Mouse (Mus musculus) lung, adult 18-20 months (tissue): ENCODE measurements at regions not wholly inside any gene's neighbourhood (a gene's known extent, or its start where the extent isn't known, plus 50 kb on each side); places are given as distances from the start of the nearest gene placed in this dataset.
"Not testable (repeated sequence)": the region's sequence is repeated elsewhere in the genome, so short reads cannot be mapped to it uniquely, and the experiment has no call there.

ENCODE experiments used
- DNase-seq, 2 experiments: peaks; one replicate each; pipeline ENCODE4 v3.0.0; 2022; ENCODE audit warnings: mixed read lengths in 2 of 2

GRCm38 (mm10) chr13:115911524-115912459, 397.7 kb downstream of the Isl1 start:
- no peak for DNase-seq

GRCm38 (mm10) chr13:115910866-115911449, 398.5 kb downstream of the Isl1 start:
- DNase-seq = no peak

GRCm38 (mm10) chr13:115880616-115881015, 428.9 kb downstream of the Isl1 start:
- no peak for DNase-seq

- no peak for DNase-seq
These were observed 449.0 kb downstream of the Isl1 start for GRCm38 (mm10) chr13:115860480-115860879.

- no peak for DNase-seq
These were observed 452.9 kb downstream of the Isl1 start for GRCm38 (mm10) chr13:115856632-115857031.

- DNase-seq = no peak
These were observed 456.7 kb downstream of the Isl1 start for GRCm38 (mm10) chr13:115852689-115853356.

- DNase-seq = no peak
These were observed 466.4 kb downstream of the Isl1 start for GRCm38 (mm10) chr13:115843121-115843520.

- no peak for DNase-seq
These were observed 473.2 kb downstream of the Isl1 start for GRCm38 (mm10) chr13:115836203-115836768.

GRCm38 (mm10) chr13:115825191-115825590, 484.3 kb downstream of the Isl1 start:
- no peak for DNase-seq

- no peak for DNase-seq
These were observed 487.0 kb downstream of the Isl1 start for GRCm38 (mm10) chr13:115822527-115822926.

- DNase-seq = no peak
These were observed 495.3 kb downstream of the Isl1 start for GRCm38 (mm10) chr13:115814211-115814610.

- no peak for DNase-seq
These were observed 510.2 kb downstream of the Isl1 start for GRCm38 (mm10) chr13:115799294-115799693.

- DNase-seq = no peak
These were observed 558.2 kb downstream of the Isl1 start for GRCm38 (mm10) chr13:115751271-115751670.

GRCm38 (mm10) chr13:115742080-115742479, 567.4 kb downstream of the Isl1 start:
- DNase-seq = not testable (repeated sequence)

- DNase-seq = no peak
These were observed 581.5 kb downstream of the Isl1 start for GRCm38 (mm10) chr13:115727986-115728385.

GRCm38 (mm10) chr13:115725356-115725952, 584.0 kb downstream of the Isl1 start:
- no peak for DNase-seq

GRCm38 (mm10) chr13:115719276-115719675, 590.2 kb downstream of the Isl1 start:
- no peak for DNase-seq

GRCm38 (mm10) chr13:115718859-115719258, 590.6 kb downstream of the Isl1 start:
- no peak for DNase-seq

GRCm38 (mm10) chr13:115696197-115696596, 594.4 kb upstream of the Itga1 start:
- no peak for DNase-seq

GRCm38 (mm10) chr13:115687426-115687825, 585.7 kb upstream of the Itga1 start:
- DNase-seq = no peak

GRCm38 (mm10) chr13:115679591-115679990, 577.8 kb upstream of the Itga1 start:
- no peak for DNase-seq

GRCm38 (mm10) chr13:115676836-115677235, 575.1 kb upstream of the Itga1 start:
- DNase-seq = no peak

- DNase-seq = no peak
These were observed 572.0 kb upstream of the Itga1 start for GRCm38 (mm10) chr13:115673729-115674128.
